Mouse (Mus musculus) ovary, postnatal 14 days (tissue): Measurements from ENCODE around the gene Cstf2t.

Experiments used
- DNase-seq: peaks from one replicate; pipeline ENCODE4 v3.0.0; 2022; ENCODE audit warnings: low spot score

The Cstf2t gene

DNA sequence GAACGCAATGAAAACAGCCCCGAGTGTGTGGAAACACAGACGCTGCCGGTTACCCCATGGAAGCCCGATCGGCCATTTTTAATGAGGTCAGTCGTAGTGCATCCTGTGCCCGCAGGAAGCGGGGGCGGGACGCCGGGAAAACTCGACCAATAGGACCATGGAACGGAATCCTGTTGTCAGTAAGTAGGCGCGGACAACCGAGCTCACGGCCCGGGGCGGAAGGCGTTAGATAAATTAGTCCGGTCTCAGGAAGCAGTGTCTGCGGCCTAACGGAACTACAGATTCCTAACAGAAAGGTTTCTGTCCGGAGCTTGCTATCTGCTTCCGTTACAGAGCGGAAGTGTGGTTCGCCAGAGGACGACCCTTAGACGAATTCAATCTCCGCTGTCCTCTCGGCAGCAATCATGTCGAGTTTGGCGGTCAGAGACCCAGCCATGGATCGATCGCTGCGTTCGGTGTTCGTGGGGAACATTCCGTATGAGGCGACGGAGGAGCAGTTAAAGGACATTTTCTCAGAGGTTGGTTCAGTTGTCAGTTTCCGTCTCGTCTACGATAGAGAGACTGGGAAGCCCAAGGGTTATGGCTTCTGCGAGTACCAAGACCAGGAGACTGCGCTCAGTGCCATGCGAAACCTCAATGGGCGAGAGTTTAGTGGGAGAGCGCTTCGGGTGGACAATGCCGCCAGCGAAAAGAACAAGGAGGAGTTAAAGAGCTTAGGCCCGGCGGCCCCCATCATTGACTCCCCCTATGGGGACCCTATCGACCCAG, at the start of gene Cstf2t:
TSS of gene Cstf2t (plus strand) at position 176 of the 768 bp plus-strand sequence.
- peak; percentile 98 for DNase-seq

DNA sequence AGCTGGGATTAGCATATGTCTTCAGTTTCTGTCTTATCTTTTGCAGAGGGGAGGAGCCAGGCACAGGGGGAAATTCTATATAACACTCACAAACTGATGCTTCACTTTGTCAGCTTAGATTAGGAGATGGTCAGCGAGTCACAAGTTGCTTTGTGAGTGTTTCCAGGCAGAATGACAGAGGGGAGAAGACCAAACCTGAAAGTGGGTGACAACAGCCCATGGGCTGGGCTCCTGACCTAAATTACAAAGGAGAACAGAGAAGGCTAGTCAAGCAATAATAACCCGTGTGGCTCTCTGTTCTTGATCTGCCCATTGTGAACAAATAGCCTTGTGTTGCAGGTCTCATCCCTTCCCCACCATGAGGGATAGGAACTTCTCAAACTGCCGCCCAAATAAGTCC, 43.7 kb upstream of the Cstf2t start:
- DNase-seq = no peak

DNA sequence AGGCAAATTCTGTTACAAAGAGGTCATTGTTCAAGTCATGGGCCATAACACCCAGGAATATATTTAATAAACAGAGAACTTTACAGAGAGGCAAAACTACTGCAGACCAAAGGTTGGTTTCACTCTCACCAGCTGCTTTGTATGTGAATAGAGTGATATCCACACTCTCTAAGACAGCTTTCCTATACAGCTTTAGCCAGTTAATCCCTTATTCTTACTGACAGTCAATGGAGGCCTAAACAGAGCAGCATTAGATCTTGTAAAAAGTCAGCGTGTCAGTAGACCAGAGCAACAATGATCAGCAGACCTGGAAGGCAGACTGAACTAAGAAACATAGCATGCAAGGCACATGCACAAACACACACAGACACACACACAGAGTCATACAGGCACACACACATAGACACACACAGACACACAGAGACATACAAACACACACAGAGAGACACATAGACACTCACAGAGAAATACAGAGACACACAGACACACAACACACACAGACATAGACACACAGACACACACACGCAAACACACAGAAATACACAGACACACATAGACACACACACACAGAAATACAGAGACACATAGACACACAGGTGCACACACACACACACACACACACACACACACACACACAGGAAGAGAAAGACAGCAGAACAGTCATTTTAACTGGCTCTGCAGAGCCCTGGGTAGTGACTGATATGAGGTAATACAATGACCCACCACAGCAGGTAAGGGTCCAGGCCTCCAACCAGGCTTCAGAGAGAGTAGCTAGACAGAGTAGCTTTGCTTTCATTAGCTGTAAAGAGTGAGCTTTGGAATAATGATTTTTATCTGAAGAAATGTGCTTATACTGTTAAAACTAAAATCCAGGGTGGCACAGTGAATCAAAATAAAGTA, 41.4 kb upstream of the Cstf2t start:
- no peak for DNase-seq

DNA sequence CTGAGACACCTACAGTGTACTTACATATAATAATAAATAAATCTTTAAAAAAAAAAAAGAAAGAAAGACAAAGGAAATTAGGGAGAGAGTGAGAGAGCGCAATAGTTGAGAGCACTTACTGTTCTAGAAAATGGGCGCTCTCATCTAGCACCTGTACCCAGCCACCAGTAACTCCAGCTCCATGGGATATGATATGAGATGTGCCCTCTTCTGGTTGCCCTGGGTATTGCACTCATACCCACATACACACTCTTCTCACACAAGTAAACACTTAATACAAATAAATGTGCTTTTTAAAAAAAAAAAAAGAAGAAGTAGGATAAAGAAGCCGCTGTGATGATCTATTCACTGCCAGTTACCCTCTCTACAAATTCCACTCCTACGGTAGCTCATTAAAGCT, 36.0 kb upstream of the Cstf2t start:
- DNase-seq = no peak

DNA sequence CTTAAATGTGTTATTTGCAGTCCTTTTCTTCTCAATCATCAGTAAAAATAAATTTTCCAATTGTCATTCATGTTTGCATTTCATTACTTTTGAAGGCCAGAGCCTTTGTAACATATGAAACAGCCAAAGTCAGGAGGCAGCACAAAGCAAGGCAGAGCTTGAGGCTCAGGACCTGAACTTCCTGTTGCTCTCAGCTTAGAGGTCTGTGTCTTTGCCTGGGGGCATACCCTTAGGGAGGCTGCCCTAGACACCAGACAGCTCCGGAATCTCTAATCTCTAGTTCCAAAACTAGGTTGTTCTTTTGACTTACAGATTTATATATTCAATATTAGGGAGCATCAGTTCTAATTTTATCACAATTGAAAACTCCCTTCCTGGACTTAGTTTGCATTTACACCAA, 17.9 kb upstream of the Cstf2t start:
- no peak for DNase-seq

DNA sequence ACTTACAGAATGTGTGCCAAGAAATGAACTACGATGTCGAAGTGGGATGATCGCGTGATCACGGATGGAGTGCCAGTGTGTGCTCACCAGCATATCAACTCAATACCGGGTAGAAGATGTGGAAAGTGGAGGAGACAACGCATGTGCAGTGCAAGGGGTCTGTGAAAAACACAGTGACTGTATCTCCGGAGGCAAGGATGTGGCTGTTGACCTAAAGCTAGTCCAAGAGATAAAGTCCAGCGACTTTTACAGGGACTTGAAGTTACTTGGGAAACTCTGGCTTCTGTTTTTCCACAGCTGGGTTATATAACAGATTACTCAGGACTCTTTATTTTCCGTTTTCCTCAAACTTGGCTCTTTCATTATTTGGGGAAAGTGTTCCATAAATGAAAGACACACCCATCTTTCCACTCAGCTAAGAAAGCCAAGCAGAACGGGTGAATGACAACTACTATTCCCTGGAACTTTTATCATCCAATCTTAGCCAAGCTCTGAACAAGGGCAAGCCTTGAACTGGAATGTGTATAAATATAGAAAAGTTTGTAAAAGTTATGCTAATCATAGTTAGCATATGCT, 17.3 kb upstream of the Cstf2t start:
- DNase-seq = no peak

DNA sequence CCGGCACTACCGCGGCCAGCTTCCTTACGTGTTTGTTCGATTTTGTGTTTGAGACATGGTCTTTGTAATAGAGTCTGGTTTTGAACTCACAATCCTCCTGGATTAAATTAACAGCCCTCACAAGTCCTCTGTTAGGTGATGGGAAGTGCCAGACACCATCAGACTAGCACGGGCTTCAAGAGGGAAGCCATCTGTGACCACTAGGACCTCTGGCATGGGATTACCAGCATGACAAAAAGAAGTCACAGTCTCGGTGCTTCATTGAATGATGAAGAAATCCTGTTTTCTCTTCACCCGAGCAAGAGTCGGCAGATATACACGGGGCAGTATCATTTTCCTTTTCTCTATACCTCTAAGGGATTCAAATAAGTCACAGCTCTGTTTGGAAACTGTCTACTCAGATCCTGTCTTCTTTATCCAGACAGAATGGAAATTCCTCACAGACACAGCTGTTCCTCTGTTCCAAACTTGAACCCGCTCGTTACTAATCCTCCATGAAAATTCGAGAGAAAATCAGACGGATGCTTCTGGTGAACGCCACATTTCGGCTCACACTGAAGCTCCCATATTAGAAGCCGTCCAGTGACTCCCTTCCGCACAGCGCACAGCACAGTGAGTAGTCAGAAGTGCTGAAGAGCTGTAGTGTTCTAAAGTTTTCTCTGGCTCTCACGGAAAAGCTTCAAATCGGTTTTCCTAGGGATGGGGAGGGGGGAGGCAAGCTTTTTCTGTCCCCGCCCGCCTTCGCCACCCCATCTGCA, 8.5 kb upstream of the Cstf2t start:
- no peak for DNase-seq

DNA sequence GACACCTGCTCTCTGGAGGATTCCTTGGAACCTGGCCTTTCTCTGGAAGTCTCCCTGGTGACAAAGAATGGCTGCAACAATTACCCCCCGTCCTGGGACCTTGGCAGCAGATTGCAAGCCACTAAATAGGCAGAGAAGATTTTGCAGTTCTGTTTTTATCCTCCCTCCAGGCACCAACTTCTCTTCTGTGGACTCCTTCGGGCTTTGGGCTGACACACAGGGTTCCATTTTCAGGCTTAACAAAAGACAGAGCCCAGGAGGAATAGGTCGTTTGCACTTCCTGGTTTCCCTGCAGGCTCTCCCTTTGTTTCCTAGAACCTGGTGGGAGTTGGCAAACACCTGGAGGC, 7.9 kb upstream of the Cstf2t start:
- DNase-seq = no peak

DNA sequence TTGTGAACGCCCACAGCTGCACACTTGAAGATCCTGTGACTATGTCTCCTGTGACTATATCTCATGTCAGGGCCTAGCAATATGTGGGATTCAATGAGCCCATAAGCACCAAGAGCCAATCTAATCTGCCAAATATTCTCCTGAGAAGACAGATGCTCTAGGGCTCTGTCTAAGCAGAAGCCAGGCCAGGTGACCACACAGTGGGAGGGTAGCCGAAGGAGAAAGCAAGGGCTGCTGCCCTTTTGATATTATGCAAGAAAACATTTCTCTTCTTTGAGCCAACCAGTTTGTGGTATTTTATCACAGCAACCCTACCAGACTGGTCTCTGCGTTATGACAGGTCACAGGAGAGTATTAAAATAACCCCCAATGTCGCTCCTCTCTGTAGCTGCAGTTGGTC, 6.5 kb upstream of the Cstf2t start:
- DNase-seq = no peak

DNA sequence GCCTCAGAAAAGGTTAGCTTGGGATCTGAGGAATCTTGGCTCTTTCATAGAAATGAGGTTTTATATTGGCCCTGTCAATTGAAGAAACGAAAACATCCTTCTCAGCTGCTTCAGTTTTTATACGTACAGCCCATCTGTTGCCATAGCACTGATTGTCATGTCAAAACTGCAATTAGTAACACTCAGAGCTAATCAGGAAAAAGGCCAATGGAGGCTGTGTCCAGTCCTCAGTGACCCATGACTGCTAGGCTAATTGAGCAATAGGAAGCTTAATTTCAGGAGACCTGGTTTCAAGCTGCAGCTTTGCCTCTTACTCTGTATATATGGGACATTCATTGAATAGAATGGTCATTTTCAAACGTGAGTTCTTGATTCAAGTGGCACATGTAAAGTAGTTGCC, 4.4 kb upstream of the Cstf2t start:
- no peak for DNase-seq

DNA sequence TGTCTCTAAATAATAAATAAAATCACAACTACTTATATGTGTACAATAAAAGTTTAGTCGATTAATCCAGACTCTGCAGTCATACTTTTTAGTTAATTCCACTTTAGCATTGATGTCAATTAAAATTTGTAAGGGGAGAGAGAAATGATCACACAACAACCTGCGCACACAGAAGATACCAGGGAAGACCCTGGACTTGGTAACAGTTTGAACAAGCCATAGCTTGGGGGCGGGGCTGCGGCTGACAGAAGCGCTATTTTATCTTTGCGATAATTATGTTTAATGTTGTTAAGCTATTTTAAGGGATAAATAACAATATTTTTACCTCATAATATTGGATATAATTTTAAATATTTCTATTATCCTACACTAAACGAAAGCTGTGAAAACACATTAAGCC, 411 bp upstream of the Cstf2t start:
- no peak for DNase-seq

DNA sequence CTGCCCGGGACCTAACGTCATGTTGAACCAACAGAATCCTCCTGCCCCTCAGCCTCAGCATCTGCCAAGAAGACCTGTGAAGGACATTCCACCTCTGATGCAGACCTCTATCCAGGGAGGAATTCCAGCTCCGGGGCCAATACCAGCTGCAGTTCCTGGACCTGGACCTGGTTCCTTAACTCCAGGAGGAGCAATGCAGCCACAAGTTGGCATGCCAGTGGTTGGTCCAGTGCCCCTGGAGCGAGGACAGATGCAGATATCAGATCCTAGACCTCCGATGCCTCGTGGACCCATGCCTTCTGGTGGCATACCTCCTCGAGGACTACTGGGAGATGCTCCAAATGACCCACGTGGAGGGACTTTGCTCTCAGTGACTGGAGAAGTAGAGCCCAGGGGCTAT, 1.1 kb downstream of the Cstf2t start:
- DNase-seq = no peak

DNA sequence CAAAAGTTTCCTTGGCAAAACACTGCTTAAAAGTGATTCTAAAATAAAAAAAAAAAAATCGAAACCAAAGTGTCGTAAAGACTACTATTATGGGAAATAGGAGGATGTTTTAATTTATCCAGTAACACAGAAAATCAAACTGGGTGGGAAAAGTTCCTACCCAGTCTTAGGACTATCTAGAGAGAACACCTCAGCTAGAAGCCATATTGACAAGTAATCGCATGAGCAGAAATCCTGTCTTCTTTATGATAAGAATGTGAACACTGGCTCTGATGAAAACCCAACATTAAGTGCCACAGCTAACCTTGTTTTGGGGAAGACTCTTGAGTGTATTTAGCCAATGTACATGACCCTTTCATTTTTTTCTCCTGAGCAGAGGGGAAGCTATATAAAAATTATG, 15.2 kb downstream of the Cstf2t start:
- no peak for DNase-seq

DNA sequence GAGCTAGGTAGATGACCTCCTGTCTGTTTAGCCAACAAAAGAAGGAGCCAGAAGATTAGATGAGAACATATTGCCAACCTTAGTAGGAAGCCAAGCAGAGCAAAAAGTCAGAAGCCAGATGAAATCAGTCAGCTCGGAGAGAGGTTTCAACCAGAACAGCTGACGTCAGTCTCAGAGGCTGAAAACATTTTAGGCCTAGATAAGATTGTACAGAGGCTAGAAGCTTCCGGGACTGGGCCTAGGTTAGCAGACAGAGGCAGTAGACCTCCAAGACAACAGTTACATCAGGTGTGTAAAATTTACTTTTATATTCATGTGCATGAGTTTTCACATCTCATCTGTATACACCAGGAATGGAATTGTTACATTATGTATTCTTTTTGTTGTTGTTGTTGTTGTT, 16.7 kb downstream of the Cstf2t start:
- no peak for DNase-seq

DNA sequence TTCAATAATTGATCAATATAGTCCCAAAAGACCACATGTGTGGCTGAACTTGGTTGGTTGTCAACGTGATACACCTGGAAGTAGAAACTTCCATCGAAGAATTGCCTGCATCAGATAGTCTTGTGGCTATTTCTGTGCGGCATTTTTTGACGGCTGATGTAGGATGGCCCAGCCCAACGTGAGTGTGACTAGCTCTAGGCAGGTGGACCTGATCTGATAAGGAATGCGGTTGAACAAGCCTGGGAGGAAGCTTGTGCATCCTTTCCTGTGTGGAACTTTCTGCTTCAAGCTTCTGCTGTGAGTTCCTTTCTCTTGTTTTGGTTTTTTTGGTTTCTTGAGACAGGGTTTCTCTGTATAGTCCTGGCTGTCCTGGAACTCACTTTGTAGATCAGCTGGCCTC, 22.1 kb downstream of the Cstf2t start:
- DNase-seq = no peak

DNA sequence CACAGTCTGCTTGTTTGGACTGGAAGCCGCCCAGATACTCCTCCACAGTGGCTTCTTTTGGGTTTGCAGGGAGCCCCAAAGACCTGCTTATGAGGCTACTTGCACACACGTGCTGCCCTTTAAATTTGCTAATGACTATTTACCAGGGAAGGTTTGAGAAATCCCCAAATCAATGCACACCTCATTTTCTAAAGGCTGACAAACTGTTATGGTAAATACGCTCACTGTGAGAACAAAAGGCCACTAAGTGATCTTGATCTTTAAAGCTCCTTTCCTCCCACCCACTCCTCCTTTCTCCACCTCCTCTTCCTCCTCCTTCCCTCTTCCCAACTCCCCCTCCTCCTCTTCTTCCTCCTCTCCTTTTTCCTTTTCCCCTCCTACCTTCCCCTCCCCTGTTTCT, 23.4 kb downstream of the Cstf2t start:
- no peak for DNase-seq

DNA sequence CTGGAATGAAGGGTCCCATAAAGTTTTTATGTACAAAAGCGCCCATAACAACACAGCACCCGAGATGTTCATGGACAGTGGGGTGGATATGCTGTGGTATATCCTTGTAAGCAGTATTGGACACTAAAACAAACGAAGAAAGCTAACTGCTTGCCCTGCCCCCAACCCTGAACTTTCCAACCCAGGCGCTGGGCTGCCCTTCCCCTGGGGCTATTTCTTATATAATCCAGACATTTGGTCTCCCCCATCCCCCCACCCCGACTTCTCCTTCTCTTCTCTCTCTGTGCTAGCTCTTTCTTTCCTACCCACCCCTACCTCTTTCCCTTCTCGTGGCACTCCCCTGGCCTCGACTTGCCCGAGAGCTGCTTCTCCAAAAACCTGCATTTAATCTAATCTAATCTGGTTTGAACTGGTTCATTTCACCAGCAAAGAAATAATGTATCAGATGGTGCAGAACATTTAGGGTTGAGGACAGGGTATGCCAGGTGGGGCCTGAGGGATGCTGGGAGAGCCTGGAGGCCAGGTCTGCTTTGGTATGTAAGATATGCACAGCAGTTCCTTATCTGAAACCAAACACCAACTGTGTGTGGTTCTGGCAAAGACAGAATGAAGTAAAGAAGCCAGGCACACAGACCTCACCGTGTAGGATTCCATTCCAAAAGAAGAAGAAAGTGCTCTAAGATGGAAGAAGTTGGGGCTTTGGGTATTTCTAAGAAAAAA, 24.4 kb downstream of the Cstf2t start:
- no peak for DNase-seq

DNA sequence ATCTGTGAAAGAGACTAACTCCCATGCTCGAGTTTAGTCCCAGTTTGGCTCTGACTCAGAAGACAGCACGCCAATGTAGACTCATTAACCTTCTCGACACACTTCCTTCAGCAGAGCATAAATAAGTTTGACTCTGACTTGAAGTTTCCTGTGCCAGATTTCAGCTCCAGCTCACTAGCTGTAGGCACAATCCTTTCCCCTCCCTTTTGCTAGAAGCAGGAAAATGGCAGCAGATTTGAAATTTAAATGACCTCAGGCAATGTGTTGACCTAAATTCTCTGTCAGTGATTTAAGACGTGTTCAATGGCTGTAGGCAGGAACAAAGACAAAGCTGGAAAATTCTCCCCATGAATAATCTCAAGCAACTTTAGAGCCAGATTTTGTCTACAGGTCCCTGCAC, 32.1 kb downstream of the Cstf2t start:
- no peak for DNase-seq

DNA sequence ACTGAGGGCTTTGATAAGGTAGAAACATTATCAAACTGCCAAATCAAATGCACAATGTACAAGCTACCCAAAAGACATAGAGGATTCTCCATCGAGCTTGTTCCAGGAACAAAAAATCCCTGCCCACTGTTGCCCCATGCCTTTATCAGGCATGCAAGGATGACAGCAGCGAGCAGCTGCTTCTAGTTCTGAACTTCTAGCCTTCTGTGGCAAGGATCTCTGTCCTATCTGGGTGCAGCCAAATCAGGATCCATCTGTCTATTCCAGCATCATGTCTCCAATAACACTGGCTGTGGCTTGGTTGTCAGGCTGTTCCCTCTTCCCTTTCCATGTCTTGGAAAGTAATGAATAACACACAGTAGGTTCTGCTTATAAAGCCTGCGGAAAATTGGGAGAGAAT, 42.0 kb downstream of the Cstf2t start:
- no peak for DNase-seq

DNA sequence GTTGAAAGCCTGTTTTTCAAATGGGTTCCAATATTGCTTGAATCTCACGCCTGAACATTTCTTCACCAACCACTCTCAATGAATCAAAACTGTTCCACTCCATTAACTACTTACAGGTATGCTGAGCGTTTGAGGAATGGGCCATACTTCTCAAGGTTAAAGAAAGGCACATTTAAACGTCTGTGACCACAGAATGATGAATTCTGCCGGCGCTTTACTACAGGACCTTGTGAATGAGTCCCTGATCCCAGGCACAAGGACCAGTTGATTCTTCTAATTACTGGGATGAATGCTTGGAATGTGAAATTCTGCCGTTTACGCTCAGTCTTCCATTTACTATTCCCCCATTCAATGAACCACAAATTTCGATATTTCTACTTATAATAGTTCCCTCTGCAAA, 50.0 kb downstream of the Cstf2t start:
- DNase-seq = no peak

DNA sequence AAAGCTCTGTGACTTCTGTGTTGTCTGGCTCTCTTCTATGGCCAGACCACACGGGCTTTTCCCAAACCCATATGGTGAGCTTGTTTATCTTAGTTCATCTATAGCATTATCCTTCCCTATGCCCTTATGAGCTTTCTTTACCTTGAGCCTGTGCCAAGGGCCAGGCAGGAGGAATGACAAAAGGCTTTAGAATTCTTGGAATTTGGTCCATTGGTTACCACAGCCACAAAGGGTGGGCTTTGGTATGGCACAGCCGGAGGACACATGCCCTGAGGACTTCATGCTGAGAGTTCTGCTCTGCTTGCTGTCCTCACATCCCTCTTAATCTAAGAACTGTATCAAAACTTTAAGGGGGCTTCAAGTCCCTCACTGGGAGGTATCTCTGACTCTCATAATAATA, 53.7 kb downstream of the Cstf2t start:
- no peak for DNase-seq
